Mouse (Mus musculus) liver, adult 2 months (tissue): Measurements from ENCODE around the gene Wnt4.

Experiments used
- CTCF ChIP-seq: fragments of 200-500 bp; IDR thresholded peaks from 2 replicates; pipeline ENCODE4 v1.5.1; 2011; ENCODE audit warnings: low read depth, low read length, control low read depth
- POLR2A ChIP-seq: fragments of 200-500 bp; IDR thresholded peaks from 2 replicates; pipeline ENCODE4 v1.6.1; 2011; ENCODE audit warnings: low read length, control low read depth; ENCODE audit not compliant: insufficient read depth; ENCODE audit errors: extremely low read depth

DNA sequence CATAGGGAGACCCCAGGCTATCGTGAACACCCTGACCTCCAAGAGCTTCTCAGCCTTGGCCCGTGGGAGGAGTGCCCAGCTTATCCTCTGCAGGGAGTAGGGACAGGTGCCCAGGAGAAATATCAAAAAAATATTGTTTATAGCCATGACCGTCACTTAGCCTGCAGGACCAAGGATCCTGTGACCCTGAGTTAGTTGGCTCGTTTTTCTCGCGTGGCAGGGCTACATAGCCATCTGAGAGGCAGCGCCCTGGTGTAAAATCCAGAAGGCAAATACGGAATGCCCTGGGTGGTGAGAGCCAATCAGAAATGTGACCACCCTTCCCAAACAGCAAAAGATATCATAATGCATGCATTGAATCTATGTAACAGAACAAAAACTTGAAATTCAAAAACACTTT lies 8.7 kb upstream of the Wnt4 start:
- TF ChIP-seq POLR2A (no peak), CTCF (no peak)
